Mouse (Mus musculus): Measurements from ENCODE around the gene Rrp9. TPM values are rescaled to one million over a fixed set of nuclear protein-coding genes. Genes with fewer than 3 reads are reported as not detected.

The Rrp9 gene
- total RNA-seq, 2 experiments from 2014 or later = 35.4 to 38.3 TPM

DNA sequence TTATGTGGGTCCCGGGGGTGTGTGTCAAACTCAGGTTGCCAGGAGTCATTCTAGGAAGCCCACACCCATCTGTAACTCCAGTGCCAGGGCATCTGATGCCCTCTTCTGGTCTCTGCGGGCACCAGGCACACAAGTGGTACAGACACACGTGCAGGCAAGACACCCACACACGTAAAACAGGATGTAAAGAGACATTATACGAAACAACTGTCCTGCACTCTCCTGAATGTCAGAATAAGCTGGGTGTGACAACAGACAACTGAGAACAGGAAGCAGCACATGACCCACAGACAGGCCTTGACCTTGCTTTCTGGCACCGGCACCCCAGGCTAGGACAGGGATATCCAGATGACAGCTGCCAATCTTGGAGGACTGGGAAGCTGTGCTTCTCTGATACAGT lies 6.4 kb upstream of the Rrp9 start:
- Histone ChIP-seq H3K4me3 (no peak overlapping the region), H3K27ac (no peak overlapping the region)
- TF ChIP-seq CTCF (IDR thresholded peaks at IDR 0.05) = no peak
- intact Hi-C loops (cut with DNase I) = no loop called here
- no peak for DNase-seq (ENCODE audit: extremely low spot score in 1 of 2, low spot score in 2 of 2)

DNA sequence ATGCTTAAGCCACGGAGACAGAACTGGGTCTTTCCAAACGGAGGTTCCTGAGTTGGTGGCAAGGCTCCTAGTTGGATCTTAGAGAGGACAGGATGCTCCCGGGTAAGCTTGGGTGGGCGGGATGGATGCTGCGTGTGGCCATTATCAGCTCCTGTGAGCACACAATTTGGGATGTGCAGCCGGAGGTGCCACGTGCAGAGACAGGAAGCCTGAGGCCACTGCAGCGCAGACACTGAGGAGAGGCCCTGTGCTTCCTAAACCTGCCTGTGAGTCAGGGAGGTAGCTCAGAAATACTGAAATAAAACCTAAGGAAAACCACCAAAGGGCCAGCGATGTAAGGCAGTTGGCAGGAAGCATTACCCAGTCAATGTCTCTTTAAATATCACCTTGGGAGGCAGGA lies 6.0 kb upstream of the Rrp9 start:
- no peak overlapping the region for H3K27ac ChIP-seq
- no peak for DNase-seq (ENCODE audit: extremely low spot score in 1 of 2, low spot score in 2 of 2)
- no peak overlapping the region for H3K4me3 ChIP-seq
- intact Hi-C loops (cut with DNase I) = loop anchor here (5.0 kb wide), 1 partner anchor 102 kb away; the partner anchor contains the start of gene Dusp7
- TF ChIP-seq CTCF (IDR thresholded peaks at IDR 0.05) = no peak

DNA sequence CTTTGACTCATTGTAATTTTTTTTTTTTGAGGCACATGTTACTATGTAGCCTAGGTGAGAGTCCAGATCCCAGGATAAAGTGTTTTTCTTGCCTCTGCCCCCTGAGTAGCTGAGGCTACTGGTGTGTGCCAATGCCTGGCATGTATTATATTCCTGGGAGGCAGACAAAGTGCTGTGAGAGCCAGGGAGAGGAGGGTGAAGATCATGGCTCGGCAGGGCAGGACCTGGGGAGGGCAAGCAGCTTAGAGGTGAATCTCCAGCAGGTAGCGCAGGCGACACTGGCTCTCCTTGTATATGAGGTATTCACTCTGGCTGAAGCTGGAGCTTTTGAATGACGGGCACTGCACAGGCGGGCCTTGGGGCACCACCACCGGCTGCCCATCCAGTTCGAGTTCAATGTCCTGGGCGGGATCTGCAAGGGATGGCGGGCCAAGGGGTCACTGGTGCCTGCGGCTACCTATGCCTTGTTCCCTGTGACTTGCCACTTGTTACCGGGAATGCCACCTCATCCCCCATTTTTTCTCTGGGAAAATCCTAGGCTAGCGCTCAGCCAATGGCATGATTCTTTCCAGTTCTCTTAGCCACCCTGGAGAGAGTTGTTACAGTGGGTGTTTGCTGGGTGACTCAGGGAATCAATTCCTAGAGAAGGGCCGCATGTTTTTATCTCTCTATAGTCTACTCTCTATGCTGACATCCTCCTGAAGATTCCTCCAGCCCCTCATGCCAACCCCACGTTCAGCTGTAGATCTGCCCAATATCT lies 4.6 kb upstream of the Rrp9 start:
- TF ChIP-seq CTCF (IDR thresholded peaks at IDR 0.05) = no peak
- no peak for DNase-seq (ENCODE audit: extremely low spot score in 1 of 2, low spot score in 2 of 2)
- no peak overlapping the region for H3K4me3 ChIP-seq
- intact Hi-C loops (cut with DNase I) = loop anchor here (5.0 kb wide), 1 partner anchor 104 kb away; the partner anchor contains the start of gene Dusp7
- H3K27ac ChIP-seq = peak overlapping the region; percentile 83

GRCm38 (mm10) chr9:106471892-106472291 lies 3.9 kb upstream of the Rrp9 start:
- DNase-seq (ENCODE audit: extremely low spot score in 1 of 2, low spot score in 2 of 2) = no peak
- intact Hi-C loops (cut with DNase I) = loop anchor here (5.0 kb wide), 1 partner anchor 105 kb away; the partner anchor contains the start of gene Dusp7
- Histone ChIP-seq H3K4me3 (no peak overlapping the region), H3K27ac (peak overlapping the region; percentile 83)
- no peak for TF ChIP-seq CTCF (IDR thresholded peaks at IDR 0.05)

DNA sequence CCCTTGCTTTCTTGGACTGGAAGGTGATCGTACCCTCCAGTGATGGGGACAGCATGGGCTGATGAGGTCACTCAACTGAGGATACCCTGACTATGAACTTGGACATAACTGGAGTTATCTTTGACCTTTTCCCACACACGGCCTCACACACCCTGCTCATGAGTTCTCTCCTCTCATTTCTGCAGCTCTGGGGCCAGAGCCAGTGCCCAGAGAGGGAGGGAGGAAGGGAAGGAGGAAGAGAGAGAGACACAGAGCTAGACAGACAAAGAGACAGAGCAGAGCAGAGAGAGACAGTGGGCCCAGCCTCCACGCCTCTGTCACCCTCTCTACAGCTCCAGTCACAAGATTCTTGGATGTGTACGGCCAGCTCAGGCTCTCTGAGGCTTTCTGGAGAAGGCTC lies 3.4 kb upstream of the Rrp9 start:
- intact Hi-C loops (cut with DNase I) = loop anchor here (5.0 kb wide), 1 partner anchor 105 kb away; the partner anchor contains the start of gene Dusp7
- TF ChIP-seq CTCF (IDR thresholded peaks at IDR 0.05) = no peak
- Histone ChIP-seq H3K4me3 (no peak overlapping the region), H3K27ac (peak overlapping the region; percentile 83)
- no peak for DNase-seq (ENCODE audit: extremely low spot score in 1 of 2, low spot score in 2 of 2)

- TF ChIP-seq CTCF (IDR thresholded peaks at IDR 0.05) = no peak
- H3K27ac ChIP-seq = peak overlapping the region; percentile 83
- peak in 1 of 2 experiments; percentile 9 for DNase-seq (ENCODE audit: extremely low spot score in 1 of 2, low spot score in 2 of 2)
- no peak overlapping the region for H3K4me3 ChIP-seq
- intact Hi-C loops (cut with DNase I) = loop anchor here (5.0 kb wide), 1 partner anchor 106 kb away; the partner anchor contains the start of gene Dusp7
These were observed 2.5 kb upstream of the Rrp9 start for GRCm38 (mm10) chr9:106473081-106473752.

DNA sequence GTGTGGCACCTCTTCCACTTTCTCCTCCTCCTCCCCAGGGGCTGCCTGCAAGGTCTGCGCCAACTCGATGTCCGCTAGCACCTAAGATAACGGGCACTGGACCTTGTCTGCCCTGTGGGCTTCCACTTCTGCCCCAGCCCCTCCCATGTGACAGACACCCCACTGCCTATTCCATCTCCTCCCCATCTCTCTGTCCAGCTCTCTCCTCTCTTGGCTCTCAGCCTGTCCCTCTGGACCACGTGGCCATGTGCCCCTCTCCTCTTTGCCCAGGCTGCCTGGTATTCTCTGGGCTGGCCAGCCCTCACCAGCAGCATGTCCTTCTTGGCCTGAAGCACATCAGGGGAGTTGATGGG lies 2.0 kb upstream of the Rrp9 start:
- intact Hi-C loops (cut with DNase I) = loop anchor here (5.0 kb wide), 1 partner anchor 106 kb away; the partner anchor contains the start of gene Dusp7
- Histone ChIP-seq H3K27ac (0 out of 2 replicates have a peak overlapping the region, but pooled peaks have one; percentile 2), H3K4me3 (no peak overlapping the region)
- TF ChIP-seq CTCF (IDR thresholded peaks at IDR 0.05) = no peak
- DNase-seq (ENCODE audit: extremely low spot score in 1 of 2, low spot score in 2 of 2) = peak; percentile 9 to 13

GRCm38 (mm10) chr9:106474456-106474855 lies 1.3 kb upstream of the Rrp9 start:
- Histone ChIP-seq H3K4me3 (no peak overlapping the region), H3K27ac (no peak overlapping the region)
- DNase-seq (ENCODE audit: extremely low spot score in 1 of 2, low spot score in 2 of 2) = peak; percentile 49 to 61
- intact Hi-C loops (cut with DNase I) = loop anchor here (5.0 kb wide), 1 partner anchor 107 kb away; the partner anchor contains the start of gene Dusp7
- TF ChIP-seq CTCF (IDR thresholded peaks at IDR 0.05) = peak; percentile 67

DNA sequence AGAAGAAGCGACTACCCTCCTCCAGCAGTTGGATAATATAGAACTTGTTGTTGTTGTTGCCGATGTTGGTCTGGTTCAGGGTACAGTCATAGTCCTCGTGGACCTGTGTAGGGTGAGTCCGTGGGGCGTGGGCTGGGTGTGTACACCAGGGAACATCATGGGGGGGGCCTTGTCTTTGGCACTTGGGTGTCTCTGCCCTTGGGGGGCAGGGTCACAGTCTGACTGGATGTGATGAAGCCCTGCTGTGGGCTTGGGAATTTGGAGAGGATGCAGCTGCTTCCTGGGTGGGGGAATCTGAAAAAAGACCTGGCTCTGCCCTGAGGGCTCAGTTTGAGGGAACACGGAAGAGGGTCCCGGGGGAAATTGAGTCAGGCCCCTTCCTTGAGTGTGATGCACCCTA lies 717 bp upstream of the Rrp9 start:
- intact Hi-C loops (cut with DNase I) = no loop called here
- DNase-seq (ENCODE audit: extremely low spot score in 1 of 2, low spot score in 2 of 2) = peak; percentile 7 to 8
- no peak for TF ChIP-seq CTCF (IDR thresholded peaks at IDR 0.05)
- Histone ChIP-seq H3K27ac (no peak overlapping the region), H3K4me3 (no peak overlapping the region)

DNA sequence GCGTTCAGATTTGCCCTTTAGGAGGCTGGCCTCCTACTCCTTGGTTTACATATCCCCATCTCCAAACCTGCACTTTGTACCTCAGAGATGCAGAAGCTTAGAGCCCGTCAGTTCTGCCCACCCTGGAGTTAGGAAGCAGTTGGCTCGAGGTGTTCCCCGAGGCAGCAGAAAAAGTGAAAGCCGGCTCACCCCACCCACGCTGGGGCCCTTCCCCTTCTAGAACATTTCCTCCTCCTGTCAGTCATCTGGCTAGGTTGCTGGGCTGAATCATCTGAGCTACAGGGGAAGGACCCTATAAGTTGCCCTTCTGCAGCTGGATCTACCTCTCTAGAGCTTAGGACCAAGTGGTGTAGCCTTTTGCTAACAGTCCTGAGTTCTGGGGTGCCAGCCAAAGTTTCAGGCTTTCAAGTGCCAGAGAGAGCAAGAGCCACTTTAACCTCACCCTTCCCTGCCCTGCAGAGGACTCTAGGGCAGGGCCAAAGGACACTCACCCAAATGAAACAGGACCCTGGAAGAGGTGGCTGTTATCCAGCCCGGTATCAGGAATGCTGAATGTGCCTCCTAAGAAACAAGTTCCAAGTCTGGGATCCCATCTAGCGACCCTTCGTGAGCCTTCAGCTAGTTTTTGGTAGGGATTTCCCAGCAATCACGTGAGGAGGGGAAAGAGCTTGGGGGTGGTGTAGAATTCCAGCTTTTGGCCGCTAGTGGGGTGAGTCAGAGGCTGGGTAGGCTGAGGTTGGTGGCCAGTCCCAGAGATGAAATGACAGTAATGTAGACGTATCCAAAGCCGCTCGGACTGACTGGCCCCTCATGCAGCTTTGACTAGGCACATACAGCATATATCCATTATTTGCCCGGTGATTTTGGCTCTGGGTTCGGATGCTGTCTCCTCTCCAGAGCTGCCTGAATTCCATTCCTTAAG lies 500 bp downstream of the Rrp9 start:
- intact Hi-C loops (cut with DNase I) = loop anchor here (1.0 to 2.0 kb wide), 3 partner anchors 28 to 187 kb away; partner anchors contain the start of gene Rpl29
- no peak for TF ChIP-seq CTCF (IDR thresholded peaks at IDR 0.05)
- peak overlapping the region; percentile 28; the same call in 1 of the 2 replicates for H3K4me3 ChIP-seq
- peak overlapping the region; percentile 84 for H3K27ac ChIP-seq
- peak; percentile 29 to 31 for DNase-seq (ENCODE audit: extremely low spot score in 1 of 2, low spot score in 2 of 2)

DNA sequence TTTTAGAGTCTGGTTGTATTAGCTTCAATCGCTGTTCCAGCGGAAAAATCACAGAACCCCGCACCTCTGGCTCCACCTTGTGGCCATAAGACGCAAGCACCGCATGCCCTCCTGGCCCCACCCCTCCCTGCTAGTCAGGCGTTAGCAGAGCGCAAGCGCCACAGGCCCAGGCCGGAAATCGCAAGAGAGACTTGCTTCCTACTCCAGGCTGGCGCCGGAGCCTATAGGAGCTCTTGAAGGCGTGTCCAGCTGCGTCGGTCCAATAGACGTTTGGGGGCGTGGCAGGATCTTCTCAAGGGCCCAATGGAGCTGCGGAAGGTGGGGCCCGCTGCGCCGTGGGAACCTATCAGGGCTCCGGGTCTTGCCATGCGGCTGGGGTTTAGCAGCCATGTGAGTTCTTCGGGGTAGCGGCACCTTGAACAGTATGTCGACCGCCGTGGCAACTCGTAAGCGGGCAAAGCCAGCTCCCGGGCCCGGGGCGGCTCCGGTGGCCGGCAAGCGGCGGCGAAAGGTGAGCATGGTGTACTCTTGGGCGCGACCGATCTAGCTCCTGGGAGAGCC lies 1.2 kb downstream of the Rrp9 start, which contains the start of gene Parp3:
Parp3 (minus strand) TSS at position 26 of the 561 bp plus-strand sequence.
- Histone ChIP-seq H3K4me3 (peak within 1 kb of the TSS; percentile 74), H3K27ac (peak within 1 kb of the TSS; percentile 84)
- peak; percentile 99 for DNase-seq (ENCODE audit: extremely low spot score in 1 of 2, low spot score in 2 of 2)
- TF ChIP-seq CTCF (IDR thresholded peaks at IDR 0.05) = peak; percentile 99
- intact Hi-C loops (cut with DNase I) = loop anchor here (1.0 to 2.0 kb wide), 3 partner anchors 29 to 188 kb away; partner anchors contain the start of gene Rpl29

All from left cerebral cortex, adult 2 months (tissue).